Mouse (Mus musculus) stomach, postnatal 0 days (tissue): ENCODE results near the gene Son. TPM values are rescaled to one million over a fixed set of nuclear protein-coding genes. Genes with fewer than 3 reads are reported as not detected.

Source experiments
- ATAC-seq: fragments of 200-750 bp; cut with Nextera tagmentation; 2 replicates; pipeline ENCODE4 v1.8.0; 2017; ENCODE audit not compliant: low FRiP score, low TSS enrichment
- DNase-seq: peaks from one replicate; pipeline ENCODE4 v3.0.0-alpha.2; 2016; ENCODE audit warnings: low spot score
- H3K27ac ChIP-seq: fragments of 300-500 bp; sonication (generic); replicated peaks from 2 replicates; pipeline ENCODE4 v1.5.1; 2014; ENCODE audit warnings: mild to moderate bottlenecking, control low read depth
- H3K27me3 ChIP-seq: fragments of 300-500 bp; sonication (generic); 2 replicates; pipeline ENCODE4 v1.6.1; 2014; ENCODE audit warnings: low read length; ENCODE audit not compliant: control insufficient read depth, insufficient read depth
- H3K36me3 ChIP-seq: fragments of 300-500 bp; sonication (generic); 2 replicates; pipeline ENCODE4 v1.6.1; 2014; ENCODE audit warnings: low read length, mixed read lengths; ENCODE audit not compliant: control insufficient read depth, insufficient read depth
- H3K4me1 ChIP-seq: fragments of 300-500 bp; sonication (generic); replicated peaks from 2 replicates; pipeline ENCODE4 v1.6.1; 2014; ENCODE audit warnings: antibody characterized with exemption; ENCODE audit not compliant: control insufficient read depth, insufficient read depth
- H3K4me2 ChIP-seq: fragments of 300-500 bp; sonication (generic); replicated peaks from 2 replicates; pipeline ENCODE4 v1.6.1; 2014; ENCODE audit warnings: low read depth, mild to moderate bottlenecking, control low read depth, moderate library complexity
- H3K4me3 ChIP-seq: fragments of 300-500 bp; sonication (generic); 2 replicates; pipeline ENCODE4 v1.5.1; 2014; ENCODE audit warnings: low read depth, low read length, control low read depth
- H3K9ac ChIP-seq: fragments of 300-500 bp; sonication (generic); 2 replicates; pipeline ENCODE4 v1.6.1; 2014; ENCODE audit warnings: mild to moderate bottlenecking, low read length, control low read depth, mixed read lengths
- H3K9me3 ChIP-seq: fragments of 300-500 bp; sonication (generic); 2 replicates; pipeline ENCODE4 v1.6.1; 2016; ENCODE audit warnings: low read length; ENCODE audit not compliant: control insufficient read depth
- CTCF ChIP-seq: IDR thresholded peaks from 2 replicates; pipeline ENCODE4 v1.5.1; 2016; ENCODE audit warnings: antibody characterized with exemption, low read depth, mild to moderate bottlenecking, moderate library complexity
- EP300 ChIP-seq: optimal IDR thresholded peaks from 2 replicates; pipeline ENCODE3; 2016; ENCODE audit warnings: antibody characterized with exemption
- WGBS: fragments of 180-500 bp; shearing (Covaris S2); extraction: QIAGEN DNeasy Blood & Tissue Kit; methylation state at CpG from one replicate; pipeline ENCODE4 v1.1.7; 2014; 5-methylcytosine and 5-hydroxymethylcytosine counted together
- polyA plus RNA-seq: library from polyadenylated mRNA; unstranded; fragments of >200 nt; fragmentation: Nextera tagmentation; extraction: Ambion mirVana; gene quantifications from 2 replicates; pipeline ENCODE4 v1.2.1, GENCODE M21; 2015

Son gene
- polyA plus RNA-seq, 1 experiment from 2014 or later = 62.3 TPM

- Histone ChIP-seq H3K4me1 (no peaks in the 10 kb centered on the region), H3K9me3 (no peaks in the 10 kb centered on the region), H3K27me3 (no peaks in the 10 kb centered on the region), H3K4me2 (no peak overlapping the region), H3K4me3 (no peak overlapping the region), H3K9ac (no peak overlapping the region), H3K36me3 (no peaks in the 10 kb centered on the region), H3K27ac (no peak overlapping the region)
- DNase-seq = no peak
- ATAC-seq = no peak
- no peak for TF ChIP-seq EP300
- no peak for TF ChIP-seq CTCF
- 83% methylated on average over 8 of the region's 8 CpGs for WGBS
These were observed 40.3 kb upstream of the Son start for GRCm38 (mm10) chr16:91606958-91607357.

DNA sequence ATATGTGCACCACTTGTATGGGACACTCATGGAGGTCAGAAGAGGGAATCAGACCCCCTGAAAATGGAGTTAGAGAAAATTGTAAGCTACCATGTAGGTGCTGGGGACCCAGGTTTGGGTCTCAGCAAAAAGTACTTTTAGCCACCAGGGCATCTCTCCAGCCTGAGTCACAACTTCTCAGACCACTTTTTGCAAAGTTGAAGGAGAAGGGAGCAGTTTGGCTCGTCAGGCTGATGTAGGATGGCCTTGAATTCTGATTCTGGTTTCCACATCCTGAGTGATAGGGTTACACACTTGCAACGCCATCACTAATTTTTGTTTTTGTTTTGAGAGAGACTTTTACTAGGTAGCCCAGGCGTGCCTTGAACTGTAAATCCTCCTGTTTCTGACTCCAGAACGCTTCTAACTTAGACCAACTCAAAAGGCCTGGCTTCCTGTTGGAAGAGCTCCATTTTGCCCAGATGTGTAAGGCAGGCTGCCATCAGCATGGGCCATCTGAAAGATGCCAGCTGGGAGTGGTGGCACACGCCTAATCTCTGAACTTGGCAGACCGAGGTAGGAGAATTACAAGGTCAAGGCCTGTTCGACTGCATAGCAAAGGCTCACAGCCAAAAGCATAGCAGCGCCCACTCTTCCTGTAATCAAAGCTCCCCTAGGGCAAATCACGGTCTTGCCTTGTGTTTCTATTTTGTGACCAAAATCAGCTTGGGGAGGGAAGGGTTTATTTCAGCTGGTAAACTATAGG lies 37.6 kb upstream of the Son start:
- Histone ChIP-seq H3K27me3 (no peaks in the 10 kb centered on the region), H3K9me3 (no peaks in the 10 kb centered on the region), H3K4me1 (no peaks in the 10 kb centered on the region), H3K27ac (peak overlapping the region; percentile 45; the same call in 1 of the 2 replicates), H3K4me2 (no peak overlapping the region), H3K9ac (no peak overlapping the region), H3K36me3 (no peaks in the 10 kb centered on the region), H3K4me3 (no peak overlapping the region)
- TF ChIP-seq EP300 (no peak), CTCF (no peak)
- no peak for DNase-seq
- 47% methylated on average over 9 of the region's 9 CpGs for WGBS
- no peak for ATAC-seq

GRCm38 (mm10) chr16:91611248-91611647 lies 36.1 kb upstream of the Son start:
- H3K4me2 ChIP-seq = no peak overlapping the region
- no peak for ATAC-seq
- TF ChIP-seq CTCF (no peak), EP300 (no peak)
- 60% methylated on average over 11 of the region's 11 CpGs for WGBS
- no peak overlapping the region for H3K27ac ChIP-seq
- no peaks in the 10 kb centered on the region for H3K4me1 ChIP-seq
- H3K36me3 ChIP-seq = no peaks in the 10 kb centered on the region
- no peak for DNase-seq
- H3K4me3 ChIP-seq = no peak overlapping the region
- H3K9me3 ChIP-seq = no peaks in the 10 kb centered on the region
- no peaks in the 10 kb centered on the region for H3K27me3 ChIP-seq
- no peak overlapping the region for H3K9ac ChIP-seq

DNA sequence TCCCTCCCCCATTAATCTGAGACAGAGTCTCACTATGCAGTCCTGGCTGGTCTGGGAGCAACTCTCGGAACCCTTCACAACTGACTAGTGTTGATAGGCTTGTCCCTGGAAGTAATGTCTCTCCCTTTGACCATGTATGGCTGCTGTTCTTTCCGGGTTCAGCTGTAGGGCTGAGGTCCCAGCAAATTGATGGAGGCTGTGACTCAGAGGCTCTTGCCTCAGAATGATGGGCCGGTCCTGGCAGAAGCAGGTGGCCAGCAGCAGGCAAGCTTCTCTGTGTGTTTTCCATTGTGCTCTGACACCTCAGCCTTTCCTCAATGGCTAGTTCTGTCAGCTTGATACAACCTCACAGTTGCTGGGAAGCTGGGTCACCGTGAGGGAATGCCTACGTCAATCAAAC lies 34.8 kb upstream of the Son start:
- no peaks in the 10 kb centered on the region for H3K27me3 ChIP-seq
- 60% methylated on average over 5 of the region's 5 CpGs for WGBS
- TF ChIP-seq EP300 (no peak), CTCF (no peak)

DNA sequence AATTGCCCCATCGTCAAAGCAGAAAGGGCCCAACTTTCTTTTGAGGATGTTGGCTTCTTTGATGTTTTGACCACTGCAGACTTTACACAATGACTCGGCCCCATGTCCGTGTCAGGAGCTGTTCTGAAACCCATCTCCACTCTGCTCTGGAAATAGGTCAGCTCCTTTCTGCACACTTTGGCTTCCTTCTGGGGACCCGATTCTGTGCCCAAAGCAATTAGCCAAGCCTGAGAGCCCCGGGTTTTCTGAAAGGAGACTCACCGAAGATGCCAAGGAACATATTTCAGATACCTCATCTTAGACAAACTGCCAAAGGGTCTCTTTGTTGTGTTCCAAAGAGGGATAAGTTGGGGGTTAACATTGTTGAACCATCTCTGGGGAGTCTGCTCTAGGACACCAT lies 32.8 kb upstream of the Son start:
- 80% methylated on average over 6 of the region's 6 CpGs for WGBS
- Histone ChIP-seq H3K27ac (no peak overlapping the region), H3K9ac (no peak overlapping the region), H3K4me3 (no peak overlapping the region), H3K27me3 (no peaks in the 10 kb centered on the region), H3K9me3 (no peaks in the 10 kb centered on the region), H3K36me3 (no peaks in the 10 kb centered on the region), H3K4me2 (no peak overlapping the region), H3K4me1 (no peaks in the 10 kb centered on the region; the same call in 1 of the 2 replicates)
- no peak for TF ChIP-seq EP300
- TF ChIP-seq CTCF = no peak
- DNase-seq (no peak), ATAC-seq (no peak)

More for the DNA sequence above, 34.8 kb upstream of the Son start:
- DNase-seq = no peak
- Histone ChIP-seq H3K36me3 (no peaks in the 10 kb centered on the region), H3K4me2 (no peak overlapping the region), H3K27ac (no peak overlapping the region), H3K4me3 (no peak overlapping the region), H3K9me3 (no peaks in the 10 kb centered on the region), H3K4me1 (no peaks in the 10 kb centered on the region), H3K9ac (no peak overlapping the region)
- peak; percentile 62 for ATAC-seq
